Mouse (Mus musculus): ENCODE results near the gene Cntln. TPM values are rescaled to one million over a fixed set of nuclear protein-coding genes. Genes with fewer than 3 reads are reported as not detected.

The Cntln gene
- total and polyA plus RNA-seq, 3 experiments = not detected

DNA sequence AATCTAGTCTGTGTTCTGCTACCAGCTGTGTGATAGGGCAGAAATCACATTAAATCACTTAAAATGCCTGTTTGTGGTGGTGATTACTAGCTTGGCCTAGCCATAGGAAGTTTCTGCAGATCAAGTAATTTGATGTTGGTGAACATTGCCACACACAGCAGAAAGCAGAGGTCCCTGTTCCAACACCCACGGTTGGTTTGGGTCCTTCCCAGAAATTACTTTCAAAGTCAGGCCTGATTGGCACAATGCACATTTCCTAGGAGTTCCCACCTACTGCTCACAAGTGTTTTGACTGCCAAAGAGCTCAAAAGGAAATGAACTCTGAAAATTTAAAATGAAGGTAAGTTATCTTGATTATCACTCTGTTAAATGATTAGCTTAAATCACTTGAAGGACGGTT lies 44.6 kb upstream of the Cntln start:
- TF ChIP-seq MXI1 (IDR thresholded peaks at IDR 0.05; ENCODE audit: low read depth, low read length) (no peak), KAT2A (conservative IDR thresholded peaks at IDR 0.05; ENCODE audit: low read depth, low read length) (no peak), CTCF (IDR thresholded peaks at IDR 0.05 in 2 of 3, conservative IDR thresholded peaks at IDR 0.05 in 1 of 3; ENCODE audit: control insufficient read depth in 1 of 3, insufficient read depth in 1 of 3, low read depth in 2 of 3, low read length in 3 of 3, poor library complexity in 1 of 3, severe bottlenecking in 1 of 3) (no peak), GABPA (IDR thresholded peaks at IDR 0.05; ENCODE audit: low read depth, low read length) (no peak), CHD1 (IDR thresholded peaks at IDR 0.05; ENCODE audit: low read depth, low read length) (no peak), MAFK (IDR thresholded peaks at IDR 0.05; ENCODE audit: borderline replicate concordance, low read depth, low read length) (no peak), CHD2 (IDR thresholded peaks at IDR 0.05; ENCODE audit: low read length) (no peak), HCFC1 (IDR thresholded peaks at IDR 0.05; ENCODE audit: low read depth, low read length) (no peak), NELFE (IDR thresholded peaks at IDR 0.05; ENCODE audit: low read depth, low read length) (no peak), ZMIZ1 (IDR thresholded peaks at IDR 0.05; ENCODE audit: low read depth, low read length) (no peak), MAZ (IDR thresholded peaks at IDR 0.05; ENCODE audit: low read depth, low read length) (no peak)
- Histone ChIP-seq H3K79me2 (ENCODE audit: control insufficient read depth, insufficient read depth, low read length, poor library complexity) (no peaks in the 10 kb centered on the region), H3K27ac (ENCODE audit: control insufficient read depth, low read depth, low read length) (no peak overlapping the region), H3K9ac (ENCODE audit: control insufficient read depth, low read depth, low read length, poor library complexity, severe bottlenecking) (no peak overlapping the region), H3K36me3 (ENCODE audit: control insufficient read depth in 1 of 2, insufficient read depth in 2 of 2, low read length in 2 of 2) (no peaks in the 10 kb centered on the region), H3K27me3 (ENCODE audit: control insufficient read depth in 1 of 2, insufficient read depth in 2 of 2, low read length in 2 of 2) (no peaks in the 10 kb centered on the region), H3K9me3 (replicated peaks; ENCODE audit: insufficient read depth, low read length) (no peaks in the 10 kb centered on the region), H3K4me1 (ENCODE audit: control insufficient read depth in 1 of 2, insufficient read depth in 2 of 2, low read length in 2 of 2) (no peaks in the 10 kb centered on the region), H3K4me3 (ENCODE audit: control insufficient read depth in 1 of 2, insufficient read depth in 1 of 2, low read depth in 2 of 2, low read length in 2 of 2) (no peak overlapping the region)
- no peak for DNase-seq (ENCODE audit: low read depth, low spot score)

- no peaks in the 10 kb centered on the region for H3K27me3 ChIP-seq (ENCODE audit: control insufficient read depth in 1 of 2, insufficient read depth in 2 of 2, low read length in 2 of 2)
- H3K9me3 ChIP-seq (replicated peaks; ENCODE audit: insufficient read depth, low read length) = no peaks in the 10 kb centered on the region
- DNase-seq (ENCODE audit: low read depth, low spot score) = no peak
- no peak for TF ChIP-seq NRF1 (IDR thresholded peaks at IDR 0.05; ENCODE audit: insufficient read depth, low read depth, low read length, poor library complexity, severe bottlenecking)
- no peak for TF ChIP-seq GATA1 (IDR thresholded peaks at IDR 0.05; ENCODE audit: low read depth, low read length)
- TF ChIP-seq ZMIZ1 (IDR thresholded peaks at IDR 0.05; ENCODE audit: low read depth, low read length) = no peak
- TF ChIP-seq ELF1 (IDR thresholded peaks at IDR 0.05; ENCODE audit: low read depth, low read length) = no peak
- no peak for TF ChIP-seq NELFE (IDR thresholded peaks at IDR 0.05; ENCODE audit: low read depth, low read length)
- TF ChIP-seq MEF2A (IDR thresholded peaks at IDR 0.05; ENCODE audit: extremely low read depth, insufficient replicate concordance, low read depth, low read length, poor library complexity, severe bottlenecking) = no peak
- TF ChIP-seq KAT2A (conservative IDR thresholded peaks at IDR 0.05; ENCODE audit: low read depth, low read length) = no peak
- TF ChIP-seq POLR2AphosphoS2 (IDR thresholded peaks at IDR 0.05; ENCODE audit: low read length) = no peak
- TF ChIP-seq EP300 (IDR thresholded peaks at IDR 0.05; ENCODE audit: low read depth in 1 of 2, low read length in 2 of 2) = no peak
- no peaks in the 10 kb centered on the region for H3K36me3 ChIP-seq (ENCODE audit: control insufficient read depth in 1 of 2, insufficient read depth in 2 of 2, low read length in 2 of 2)
- no peaks in the 10 kb centered on the region for H3K79me2 ChIP-seq (ENCODE audit: control insufficient read depth, insufficient read depth, low read length, poor library complexity)
- no peak overlapping the region for H3K9ac ChIP-seq (ENCODE audit: control insufficient read depth, low read depth, low read length, poor library complexity, severe bottlenecking)
- no peak overlapping the region for H3K4me3 ChIP-seq (ENCODE audit: control insufficient read depth in 1 of 2, insufficient read depth in 1 of 2, low read depth in 2 of 2, low read length in 2 of 2)
- no peaks in the 10 kb centered on the region for H3K4me1 ChIP-seq (ENCODE audit: control insufficient read depth in 1 of 2, insufficient read depth in 2 of 2, low read length in 2 of 2)
- no peak overlapping the region for H3K27ac ChIP-seq (ENCODE audit: control insufficient read depth, low read depth, low read length)
Observed at GRCm38 (mm10) chr4:84857588-84857987, 26.5 kb upstream of the Cntln start.

Measured in MEL (cell line).